Mouse (Mus musculus): ENCODE results near the gene Dnm2. TPM values are rescaled to one million over a fixed set of nuclear protein-coding genes. Genes with fewer than 3 reads are reported as not detected.
A peak's percentile ranks its signal among the peaks of the same experiment; 100 is the strongest.

Gene Dnm2
- polyA plus RNA-seq, 1 experiment from 2014 or later: 76.0 TPM

DNA sequence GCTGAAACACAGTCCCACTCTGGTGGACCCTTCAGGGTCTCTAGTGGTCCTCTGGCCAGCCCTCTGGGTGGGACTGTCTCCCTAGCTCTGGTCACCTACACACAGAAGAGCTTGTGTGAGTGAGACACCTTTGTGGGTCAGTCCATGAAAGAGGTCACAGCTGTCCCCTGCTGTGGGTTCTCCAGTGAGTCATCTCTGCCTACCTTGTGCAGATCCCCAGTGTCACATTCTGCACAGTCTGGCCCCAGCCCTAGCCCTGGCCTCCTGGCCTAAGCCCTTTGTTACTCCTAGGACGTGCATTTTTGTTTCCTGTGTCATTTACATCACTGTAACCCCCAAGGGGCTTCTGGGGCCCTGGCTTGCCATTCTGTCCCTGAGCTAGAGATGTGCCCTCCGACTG lies 69.2 kb downstream of the Dnm2 start:
- no peak for ATAC-seq (ENCODE audit: low FRiP score, low TSS enrichment)
- no peak for DNase-seq (ENCODE audit: low spot score)
- no peaks in the 10 kb centered on the region for H3K27me3 ChIP-seq (ENCODE audit: control insufficient read depth, insufficient read depth, low read length)
- H3K36me3 ChIP-seq (ENCODE audit: control insufficient read depth, insufficient read depth, low read length): peaks cover 6% of the 10 kb centered on the region; the same call in 1 of the 2 replicates
- H3K4me1 ChIP-seq (replicated peaks; ENCODE audit: control insufficient read depth, insufficient read depth): no peaks in the 10 kb centered on the region
- H3K9me3 ChIP-seq (ENCODE audit: control insufficient read depth, low read length): no peaks in the 10 kb centered on the region
- no peak overlapping the region for H3K4me3 ChIP-seq (ENCODE audit: low read depth, low read length)
- H3K4me2 ChIP-seq (replicated peaks; ENCODE audit: low read depth): no peak overlapping the region
- H3K27ac ChIP-seq (replicated peaks): no peak overlapping the region
- no peak overlapping the region for H3K9ac ChIP-seq (ENCODE audit: low read length)
- TF ChIP-seq CTCF (IDR thresholded peaks at IDR 0.05; ENCODE audit: low read depth): no peak
- no peak for TF ChIP-seq EP300 (optimal IDR thresholded peaks at IDR 0.05)
- WGBS: 67% methylated on average over 2 of the region's 2 CpGs

DNA sequence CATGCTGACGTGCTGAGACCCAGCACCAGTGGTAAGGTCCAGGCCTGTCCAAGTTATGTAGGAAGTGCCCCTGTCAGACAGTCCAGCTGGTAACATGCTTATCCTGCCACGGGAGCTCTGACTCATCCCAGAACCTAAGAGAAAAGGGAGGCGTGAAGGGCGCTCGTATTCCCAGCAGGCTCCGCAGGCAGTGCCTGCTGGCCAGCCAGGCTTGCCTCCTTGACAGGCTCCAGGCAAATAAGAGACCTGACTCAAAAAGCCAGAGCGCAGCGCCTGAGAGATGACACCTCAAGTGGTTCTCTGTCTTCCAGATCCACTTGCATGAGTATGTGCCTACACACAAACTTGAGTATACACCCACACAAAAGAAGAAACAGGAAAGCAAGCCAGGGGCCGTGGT lies 70.0 kb downstream of the Dnm2 start:
- Histone ChIP-seq H3K4me3 (ENCODE audit: low read depth, low read length) (no peak overlapping the region), H3K27ac (replicated peaks) (0 out of 2 replicates have a peak overlapping the region, but pooled peaks have one; percentile 18), H3K9ac (ENCODE audit: low read length) (no peak overlapping the region), H3K9me3 (ENCODE audit: control insufficient read depth, low read length) (no peaks in the 10 kb centered on the region), H3K4me1 (replicated peaks; ENCODE audit: control insufficient read depth, insufficient read depth) (no peaks in the 10 kb centered on the region), H3K27me3 (ENCODE audit: control insufficient read depth, insufficient read depth, low read length) (no peaks in the 10 kb centered on the region), H3K4me2 (replicated peaks; ENCODE audit: low read depth) (no peak overlapping the region), H3K36me3 (ENCODE audit: control insufficient read depth, insufficient read depth, low read length) (peaks cover 10% of the 10 kb centered on the region)
- DNase-seq (ENCODE audit: low spot score): no peak
- TF ChIP-seq EP300 (optimal IDR thresholded peaks at IDR 0.05) (no peak), CTCF (IDR thresholded peaks at IDR 0.05; ENCODE audit: low read depth) (no peak)
- ATAC-seq (ENCODE audit: low FRiP score, low TSS enrichment): no peak
- 79% methylated on average over 9 of the region's 9 CpGs for WGBS

- Histone ChIP-seq H3K36me3 (ENCODE audit: control insufficient read depth, insufficient read depth, low read length) (peaks cover 10% of the 10 kb centered on the region), H3K27me3 (ENCODE audit: control insufficient read depth, insufficient read depth, low read length) (no peaks in the 10 kb centered on the region), H3K4me2 (replicated peaks; ENCODE audit: low read depth) (no peak overlapping the region), H3K9me3 (ENCODE audit: control insufficient read depth, low read length) (no peaks in the 10 kb centered on the region), H3K9ac (ENCODE audit: low read length) (no peak overlapping the region), H3K27ac (replicated peaks) (no peak overlapping the region), H3K4me3 (ENCODE audit: low read depth, low read length) (no peak overlapping the region), H3K4me1 (replicated peaks; ENCODE audit: control insufficient read depth, insufficient read depth) (no peaks in the 10 kb centered on the region)
- TF ChIP-seq EP300 (optimal IDR thresholded peaks at IDR 0.05) (no peak), CTCF (IDR thresholded peaks at IDR 0.05; ENCODE audit: low read depth) (no peak)
- no peak for DNase-seq (ENCODE audit: low spot score)
- ATAC-seq (ENCODE audit: low FRiP score, low TSS enrichment): no peak; the same call in 1 of the 2 replicates
- 80% methylated on average over 19 of the region's 19 CpGs for WGBS
These were observed 71.8 kb downstream of the Dnm2 start for GRCm38 (mm10) chr9:21496308-21497049.

- ATAC-seq (ENCODE audit: low FRiP score, low TSS enrichment) (no peak), DNase-seq (ENCODE audit: low spot score) (no peak)
- 91% methylated on average over 16 of the region's 16 CpGs for WGBS
- Histone ChIP-seq H3K27me3 (ENCODE audit: control insufficient read depth, insufficient read depth, low read length) (no peaks in the 10 kb centered on the region), H3K4me3 (ENCODE audit: low read depth, low read length) (no peak overlapping the region), H3K36me3 (ENCODE audit: control insufficient read depth, insufficient read depth, low read length) (peaks cover 10% of the 10 kb centered on the region), H3K4me2 (replicated peaks; ENCODE audit: low read depth) (no peak overlapping the region), H3K9me3 (ENCODE audit: control insufficient read depth, low read length) (no peaks in the 10 kb centered on the region), H3K27ac (replicated peaks) (no peak overlapping the region), H3K9ac (ENCODE audit: low read length) (no peak overlapping the region), H3K4me1 (replicated peaks; ENCODE audit: control insufficient read depth, insufficient read depth) (no peaks in the 10 kb centered on the region)
- TF ChIP-seq EP300 (optimal IDR thresholded peaks at IDR 0.05): no peak
- no peak for TF ChIP-seq CTCF (IDR thresholded peaks at IDR 0.05; ENCODE audit: low read depth)
These were observed 72.4 kb downstream of the Dnm2 start for GRCm38 (mm10) chr9:21497050-21497542.

DNA sequence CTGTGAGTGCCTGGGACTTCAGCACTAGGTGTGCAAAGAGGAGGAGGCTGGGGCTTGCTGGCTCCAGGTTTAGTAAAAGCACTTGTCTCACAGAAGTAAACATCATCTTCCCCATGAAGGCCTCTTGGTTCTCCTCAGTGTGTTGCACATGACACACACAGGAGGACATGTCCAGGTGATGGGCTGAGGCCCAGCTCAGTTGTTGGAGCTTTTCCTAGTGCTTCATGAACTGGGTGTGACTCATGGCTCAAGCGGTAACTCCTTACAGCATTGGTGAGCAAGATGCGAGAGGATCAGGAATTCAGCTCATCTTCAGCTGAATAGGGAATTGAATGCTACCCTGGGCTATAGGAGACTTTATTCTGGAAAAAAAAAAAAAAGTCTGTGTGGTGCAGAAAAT lies 73.0 kb downstream of the Dnm2 start:
- Histone ChIP-seq H3K27me3 (ENCODE audit: control insufficient read depth, insufficient read depth, low read length) (no peaks in the 10 kb centered on the region), H3K4me1 (replicated peaks; ENCODE audit: control insufficient read depth, insufficient read depth) (no peaks in the 10 kb centered on the region), H3K4me2 (replicated peaks; ENCODE audit: low read depth) (no peak overlapping the region), H3K36me3 (ENCODE audit: control insufficient read depth, insufficient read depth, low read length) (peaks cover 10% of the 10 kb centered on the region), H3K27ac (replicated peaks) (no peak overlapping the region; the same call in 1 of the 2 replicates), H3K9me3 (ENCODE audit: control insufficient read depth, low read length) (no peaks in the 10 kb centered on the region), H3K9ac (ENCODE audit: low read length) (no peak overlapping the region), H3K4me3 (ENCODE audit: low read depth, low read length) (no peak overlapping the region)
- 87% methylated on average over 2 of the region's 2 CpGs for WGBS
- no peak for DNase-seq (ENCODE audit: low spot score)
- no peak for TF ChIP-seq EP300 (optimal IDR thresholded peaks at IDR 0.05)
- no peak for TF ChIP-seq CTCF (IDR thresholded peaks at IDR 0.05; ENCODE audit: low read depth)
- no peak for ATAC-seq (ENCODE audit: low FRiP score, low TSS enrichment)

GRCm38 (mm10) chr9:21498284-21498902 lies 73.7 kb downstream of the Dnm2 start:
- no peak for ATAC-seq (ENCODE audit: low FRiP score, low TSS enrichment)
- Histone ChIP-seq H3K4me2 (replicated peaks; ENCODE audit: low read depth) (no peak overlapping the region), H3K4me1 (replicated peaks; ENCODE audit: control insufficient read depth, insufficient read depth) (no peaks in the 10 kb centered on the region), H3K27ac (replicated peaks) (no peak overlapping the region), H3K4me3 (ENCODE audit: low read depth, low read length) (no peak overlapping the region), H3K27me3 (ENCODE audit: control insufficient read depth, insufficient read depth, low read length) (no peaks in the 10 kb centered on the region), H3K36me3 (ENCODE audit: control insufficient read depth, insufficient read depth, low read length) (peaks cover 10% of the 10 kb centered on the region), H3K9me3 (ENCODE audit: control insufficient read depth, low read length) (no peaks in the 10 kb centered on the region), H3K9ac (ENCODE audit: low read length) (no peak overlapping the region)
- DNase-seq (ENCODE audit: low spot score): no peak
- 89% methylated on average over 12 of the region's 12 CpGs for WGBS
- no peak for TF ChIP-seq CTCF (IDR thresholded peaks at IDR 0.05; ENCODE audit: low read depth)
- TF ChIP-seq EP300 (optimal IDR thresholded peaks at IDR 0.05): no peak

All from stomach, postnatal 0 days (tissue).